Mouse (Mus musculus) lung, postnatal 0 days (tissue): Measurements from ENCODE around the gene Slc22a3. TPM values are rescaled to one million over a fixed set of nuclear protein-coding genes. Genes with fewer than 3 reads are reported as not detected.

Source experiments
- ATAC-seq: fragments of 200-750 bp; cut with Nextera tagmentation; 2 replicates; pipeline ENCODE4 v1.8.0; 2017; ENCODE audit warnings: moderate library complexity
- DNase-seq: peaks from one replicate; pipeline ENCODE4 v3.0.0-alpha.2; 2016; ENCODE audit warnings: low spot score
- H3K27ac ChIP-seq: fragments of 300-500 bp; sonication (generic); 2 replicates; pipeline ENCODE4 v1.5.1; 2014; ENCODE audit warnings: antibody characterized with exemption, mild to moderate bottlenecking, low read length, mixed read lengths
- H3K27me3 ChIP-seq: fragments of 300-500 bp; sonication (generic); replicated peaks from 2 replicates; pipeline ENCODE4 v1.6.1; 2014; ENCODE audit warnings: low read length, mixed read lengths; ENCODE audit not compliant: insufficient read depth
- H3K36me3 ChIP-seq: fragments of 300-500 bp; sonication (generic); 2 replicates; pipeline ENCODE4 v1.6.1; 2014; ENCODE audit warnings: low read length, mixed read lengths; ENCODE audit not compliant: insufficient read depth
- H3K4me1 ChIP-seq: fragments of 300-500 bp; sonication (generic); 2 replicates; pipeline ENCODE4 v1.6.1; 2014; ENCODE audit warnings: antibody characterized with exemption, low read depth, low read length, mixed read lengths; ENCODE audit not compliant: insufficient read depth
- H3K4me2 ChIP-seq: fragments of 300-500 bp; sonication (generic); replicated peaks from 2 replicates; pipeline ENCODE4 v1.6.1; 2014; ENCODE audit warnings: low read depth, mild to moderate bottlenecking, low read length, moderate library complexity, mixed read lengths
- H3K4me3 ChIP-seq: fragments of 300-500 bp; sonication (generic); 2 replicates; pipeline ENCODE4 v1.5.1; 2014; ENCODE audit warnings: low read depth, low read length
- H3K9ac ChIP-seq: fragments of 300-500 bp; sonication (generic); replicated peaks from 2 replicates; pipeline ENCODE4 v1.6.1; 2014; ENCODE audit warnings: low read depth, mild to moderate bottlenecking
- H3K9me3 ChIP-seq: fragments of 300-500 bp; sonication (generic); 2 replicates; pipeline ENCODE4 v1.6.1; 2016; ENCODE audit warnings: low read length, mixed read lengths
- CTCF ChIP-seq: IDR thresholded peaks from 2 replicates; pipeline ENCODE4 v1.5.1; 2016; ENCODE audit warnings: antibody characterized with exemption, mild to moderate bottlenecking
- EP300 ChIP-seq: IDR thresholded peaks from 2 replicates; pipeline ENCODE4 v1.6.1; 2016; ENCODE audit warnings: antibody characterized with exemption, mild to moderate bottlenecking, control low read depth
- WGBS: fragments of 180-500 bp; shearing (Covaris S2); extraction: QIAGEN DNeasy Blood & Tissue Kit; methylation state at CpG from one replicate; pipeline ENCODE4 v1.1.7; 2014; 5-methylcytosine and 5-hydroxymethylcytosine counted together
- polyA plus RNA-seq: library from polyadenylated mRNA; unstranded; fragments of >200 nt; fragmentation: Nextera tagmentation; extraction: Ambion mirVana; gene quantifications from 2 replicates; pipeline ENCODE4 v1.2.1, GENCODE M21; 2015

The Slc22a3 gene
- polyA plus RNA-seq, 1 experiment from 2014 or later, result 1.9 TPM

DNA sequence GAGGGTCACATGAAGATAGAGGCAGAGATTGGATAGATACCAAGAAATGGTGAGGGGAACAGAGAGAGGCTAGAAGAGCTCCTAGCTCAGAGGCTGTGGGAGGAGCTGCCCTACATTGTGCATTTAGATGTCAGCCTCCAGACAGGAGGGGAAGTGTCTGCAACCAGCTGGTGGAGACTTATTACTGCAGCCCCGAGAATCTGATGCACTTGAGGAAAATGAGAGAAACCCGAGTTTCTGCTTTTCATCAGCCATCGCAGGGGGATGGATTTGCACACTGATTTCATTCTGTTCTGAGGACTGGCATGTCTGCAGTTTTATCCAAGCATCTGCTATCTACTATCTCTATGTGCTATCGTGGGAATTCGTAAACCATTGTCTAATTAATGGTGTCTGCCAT, 75.8 kb downstream of the Slc22a3 start:
- Histone ChIP-seq H3K4me2 (no peak overlapping the region), H3K9ac (no peak overlapping the region), H3K36me3 (no peaks in the 10 kb centered on the region), H3K27me3 (no peaks in the 10 kb centered on the region), H3K4me3 (no peak overlapping the region), H3K27ac (no peak overlapping the region), H3K4me1 (no peaks in the 10 kb centered on the region), H3K9me3 (no peaks in the 10 kb centered on the region)
- ATAC-seq, result no peak
- TF ChIP-seq CTCF (no peak), EP300 (no peak)
- 50% methylated on average over 5 of the region's 5 CpGs for WGBS
- no peak for DNase-seq

DNA sequence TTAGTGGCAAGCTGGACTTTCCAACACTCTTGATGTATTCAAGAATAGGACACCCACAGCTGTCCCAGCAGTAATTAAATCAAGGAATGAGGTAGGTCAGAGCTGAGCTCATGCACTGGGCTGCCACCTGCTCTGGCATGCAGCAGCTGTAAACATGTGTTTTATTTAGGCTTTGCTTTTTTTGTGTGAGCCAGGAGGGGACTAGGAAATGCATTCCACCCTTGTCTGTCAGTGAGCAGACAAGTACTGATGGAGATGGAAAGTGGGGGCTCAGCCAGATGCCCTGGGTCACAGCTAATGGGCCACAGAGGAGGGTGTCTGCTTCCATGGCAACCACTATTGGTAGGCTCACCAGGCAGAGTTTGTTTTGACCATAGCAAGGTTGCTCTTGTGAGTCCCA, 79.1 kb downstream of the Slc22a3 start:
- Histone ChIP-seq H3K27me3 (no peaks in the 10 kb centered on the region), H3K27ac (no peak overlapping the region), H3K36me3 (no peaks in the 10 kb centered on the region), H3K9me3 (no peaks in the 10 kb centered on the region), H3K4me2 (no peak overlapping the region), H3K4me3 (no peak overlapping the region), H3K4me1 (no peaks in the 10 kb centered on the region), H3K9ac (no peak overlapping the region)
- ATAC-seq (peak; percentile 32), DNase-seq (no peak)
- no peak for TF ChIP-seq CTCF

DNA sequence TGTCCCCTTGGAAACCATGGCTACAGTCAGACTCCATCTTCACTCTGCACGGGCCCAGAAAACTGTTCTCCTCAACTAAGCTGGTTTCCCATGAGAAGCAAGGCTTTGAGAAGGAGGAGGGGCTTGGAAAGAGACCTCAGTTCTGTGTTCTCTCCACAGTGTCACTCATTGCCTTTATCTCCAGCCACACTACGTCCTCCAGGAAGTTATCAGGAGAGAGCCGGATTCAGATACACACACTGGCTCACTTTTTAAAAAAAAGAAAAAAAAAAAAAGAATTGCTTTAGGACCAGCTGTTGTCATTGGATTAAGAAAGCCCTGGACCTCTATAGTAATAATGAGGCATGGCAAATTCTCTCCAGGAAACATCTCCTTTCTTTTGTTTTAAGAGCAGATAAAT, 80.3 kb downstream of the Slc22a3 start:
- no peaks in the 10 kb centered on the region for H3K36me3 ChIP-seq
- no peak overlapping the region for H3K4me2 ChIP-seq
- H3K4me1 ChIP-seq, result no peaks in the 10 kb centered on the region
- TF ChIP-seq EP300 (no peak), CTCF (no peak)
- no peaks in the 10 kb centered on the region for H3K27me3 ChIP-seq
- no peak for DNase-seq
- no peak overlapping the region for H3K27ac ChIP-seq
- H3K4me3 ChIP-seq, result no peak overlapping the region
- H3K9ac ChIP-seq, result no peak overlapping the region
- no peak for ATAC-seq
- no peaks in the 10 kb centered on the region for H3K9me3 ChIP-seq
- 23% methylated on average over 3 of the region's 3 CpGs for WGBS

DNA sequence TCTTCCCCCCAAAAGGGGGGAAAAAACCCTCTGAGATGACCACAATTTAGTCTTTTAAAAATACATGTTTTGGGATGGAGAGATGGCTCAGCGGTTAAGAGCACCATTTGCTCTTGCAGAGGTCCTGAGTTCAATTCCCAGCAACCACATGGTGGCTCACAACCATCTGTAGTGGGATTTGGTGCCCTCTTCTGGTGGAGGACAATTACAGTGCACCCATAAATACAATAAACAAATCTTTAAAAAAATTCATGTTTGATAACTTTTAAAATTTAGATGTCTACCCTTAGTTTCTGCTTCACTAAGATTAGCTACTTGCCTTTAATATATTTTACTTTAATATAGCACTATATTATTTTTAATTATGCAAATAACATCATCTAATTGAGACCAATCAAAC, 85.4 kb downstream of the Slc22a3 start:
- WGBS, result 89% methylated on average over 1 of the region's 1 CpGs
- Histone ChIP-seq H3K27me3 (no peaks in the 10 kb centered on the region), H3K4me3 (no peak overlapping the region), H3K27ac (no peak overlapping the region), H3K4me2 (no peak overlapping the region), H3K9ac (no peak overlapping the region), H3K9me3 (no peaks in the 10 kb centered on the region), H3K36me3 (no peaks in the 10 kb centered on the region), H3K4me1 (no peaks in the 10 kb centered on the region)
- no peak for TF ChIP-seq EP300
- TF ChIP-seq CTCF, result 0 out of 2 replicates have a peak, but pooled peaks have one; percentile 9
- ATAC-seq (no peak), DNase-seq (no peak)

DNA sequence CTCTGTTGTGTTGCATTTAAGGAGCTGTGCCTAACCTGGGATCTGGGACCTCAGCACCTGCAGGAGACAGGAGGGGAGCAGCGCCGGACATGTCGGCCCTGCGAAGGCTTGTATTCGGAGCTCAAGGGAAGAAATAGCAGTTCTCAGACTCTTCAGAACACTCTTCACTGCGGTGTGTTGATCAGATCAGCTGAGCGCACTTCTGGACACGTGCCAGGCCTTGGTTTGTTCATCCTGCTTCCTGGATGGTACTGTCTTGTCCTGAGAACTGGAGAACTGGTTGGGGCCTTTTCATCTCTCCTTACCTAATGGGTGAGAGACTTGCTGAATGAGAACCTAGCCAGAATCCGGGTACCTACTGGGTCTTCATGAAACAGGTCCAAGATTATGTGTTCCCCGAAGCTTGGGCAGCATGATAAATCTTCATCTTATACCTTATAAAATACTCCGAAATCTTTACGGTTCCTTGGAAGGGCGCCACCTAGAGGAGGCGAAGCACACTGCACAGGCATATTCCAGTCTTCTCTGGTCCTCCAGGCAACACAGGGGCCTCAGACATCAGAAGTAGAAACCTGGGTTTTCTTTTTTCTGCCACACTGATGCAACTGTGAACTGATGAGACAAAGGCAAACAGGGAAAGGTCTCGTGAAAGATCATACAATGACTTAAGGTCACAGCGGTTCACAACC, 86.5 kb downstream of the Slc22a3 start:
- DNase-seq, result peak; percentile 16
- TF ChIP-seq CTCF (peak; percentile 70), EP300 (no peak)
- 60% methylated on average over 16 of the region's 16 CpGs for WGBS
- H3K9ac ChIP-seq, result no peak overlapping the region
- no peaks in the 10 kb centered on the region for H3K9me3 ChIP-seq
- ATAC-seq, result no peak
- H3K4me2 ChIP-seq, result no peak overlapping the region
- no peaks in the 10 kb centered on the region for H3K36me3 ChIP-seq
- no peak overlapping the region for H3K4me3 ChIP-seq
- no peaks in the 10 kb centered on the region for H3K4me1 ChIP-seq
- no peak overlapping the region for H3K27ac ChIP-seq
- H3K27me3 ChIP-seq, result no peaks in the 10 kb centered on the region

DNA sequence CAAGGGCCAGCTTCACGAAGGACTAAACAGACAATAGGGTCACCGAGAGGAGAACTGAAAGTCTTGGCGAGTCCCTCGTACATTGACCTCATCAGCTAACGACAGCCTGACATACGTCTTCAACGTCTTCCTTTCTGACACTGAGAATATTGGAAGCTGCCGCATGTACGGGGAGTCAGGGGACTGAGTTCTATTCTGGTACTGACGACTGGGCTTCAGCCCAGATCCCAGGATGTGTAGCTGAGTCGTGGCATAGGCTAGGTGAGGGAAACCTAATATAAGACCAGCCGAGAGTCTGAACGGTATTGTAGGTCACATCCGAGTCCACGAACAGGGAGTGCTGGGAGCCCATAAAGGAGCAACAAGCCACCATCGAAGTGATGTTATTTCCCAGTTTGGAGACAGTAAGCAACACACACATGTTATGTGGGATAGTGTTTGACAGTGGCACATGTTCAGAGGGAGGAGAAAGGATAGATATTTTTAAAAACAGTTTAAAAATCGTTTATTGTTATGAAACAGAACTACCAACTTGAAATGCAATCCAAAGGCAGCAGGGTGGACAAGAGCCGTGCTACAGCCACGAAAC, 87.9 kb downstream of the Slc22a3 start:
- Histone ChIP-seq H3K4me3 (no peak overlapping the region), H3K27me3 (no peaks in the 10 kb centered on the region), H3K4me1 (no peaks in the 10 kb centered on the region), H3K9me3 (no peaks in the 10 kb centered on the region), H3K27ac (peak overlapping the region; percentile 11), H3K9ac (no peak overlapping the region), H3K36me3 (no peaks in the 10 kb centered on the region), H3K4me2 (no peak overlapping the region)
- ATAC-seq (no peak), DNase-seq (no peak)
- 44% methylated on average over 19 of the region's 19 CpGs for WGBS
- TF ChIP-seq EP300, result no peak
- no peak for TF ChIP-seq CTCF
